Mouse (Mus musculus) adrenal gland, postnatal 10 days (tissue): ENCODE measurements around the gene Esr1. TPM values are rescaled to one million over a fixed set of nuclear protein-coding genes. Genes with fewer than 3 reads are reported as not detected.

Experiments
- DNase-seq: peaks from one replicate; pipeline ENCODE4 v3.0.0; 2021; ENCODE audit warnings: mixed read lengths
- total RNA-seq, 2 experiments: library from RNA; stranded (reverse); gene quantifications; 2 replicates each; pipeline ENCODE4 v1.2.3; 2021

Esr1 gene
- total RNA-seq, 2 experiments from 2014 or later: 16.2 to 24.5 TPM

- no peak for DNase-seq
These were observed 219.2 kb downstream of the Esr1 start for GRCm38 (mm10) chr10:4830592-4830991.

GRCm38 (mm10) chr10:4838099-4838498, 226.7 kb downstream of the Esr1 start:
- DNase-seq: no peak

GRCm38 (mm10) chr10:4841039-4841438, 229.6 kb downstream of the Esr1 start:
- DNase-seq: no peak

- no peak for DNase-seq
These were observed 236.1 kb downstream of the Esr1 start for GRCm38 (mm10) chr10:4847523-4847922.

- no peak for DNase-seq
These were observed 238.5 kb downstream of the Esr1 start for GRCm38 (mm10) chr10:4849881-4850280.

- DNase-seq: no peak
These were observed 263.8 kb downstream of the Esr1 start for GRCm38 (mm10) chr10:4875076-4875737.

- DNase-seq: no peak
These were observed 270.0 kb downstream of the Esr1 start for GRCm38 (mm10) chr10:4881391-4881790.

- DNase-seq: no peak
These were observed 274.1 kb downstream of the Esr1 start for GRCm38 (mm10) chr10:4885506-4885905.

GRCm38 (mm10) chr10:4885961-4886360, 274.6 kb downstream of the Esr1 start:
- no peak for DNase-seq

- DNase-seq: no peak
These were observed 282.1 kb downstream of the Esr1 start for GRCm38 (mm10) chr10:4893475-4893874.

GRCm38 (mm10) chr10:4897789-4898188, 286.4 kb downstream of the Esr1 start:
- DNase-seq: no peak

GRCm38 (mm10) chr10:4900324-4900723, 288.9 kb downstream of the Esr1 start:
- DNase-seq: no peak

- no peak for DNase-seq
These were observed 297.9 kb downstream of the Esr1 start for GRCm38 (mm10) chr10:4909271-4909670.

- DNase-seq: no peak
These were observed 299.1 kb downstream of the Esr1 start for GRCm38 (mm10) chr10:4910451-4910850.

GRCm38 (mm10) chr10:4919046-4919445, 307.7 kb downstream of the Esr1 start:
- DNase-seq: no peak

GRCm38 (mm10) chr10:4923616-4924015, 312.2 kb downstream of the Esr1 start:
- no peak for DNase-seq

- no peak for DNase-seq
These were observed 313.0 kb downstream of the Esr1 start for GRCm38 (mm10) chr10:4924391-4924790.

GRCm38 (mm10) chr10:4943148-4943547, 331.8 kb downstream of the Esr1 start:
- no peak for DNase-seq

- no peak for DNase-seq
These were observed 333.3 kb downstream of the Esr1 start for GRCm38 (mm10) chr10:4944725-4945124.

GRCm38 (mm10) chr10:4965768-4966167, 354.4 kb downstream of the Esr1 start:
- DNase-seq: no peak

- peak; percentile 15 for DNase-seq
These were observed 359.8 kb downstream of the Esr1 start for GRCm38 (mm10) chr10:4971156-4971555.

- DNase-seq: no peak
These were observed 360.2 kb downstream of the Esr1 start for GRCm38 (mm10) chr10:4971586-4971985.

GRCm38 (mm10) chr10:4972026-4972425, 360.6 kb downstream of the Esr1 start:
- no peak for DNase-seq

- DNase-seq: peak; percentile 35
These were observed 362.9 kb downstream of the Esr1 start for GRCm38 (mm10) chr10:4974246-4974645.

GRCm38 (mm10) chr10:4976557-4976956, 365.2 kb downstream of the Esr1 start:
- no peak for DNase-seq
